Mouse (Mus musculus) cerebellum, postnatal 10 days (tissue): ENCODE measurements around the gene Rpl3l.
"Not testable (repeated sequence)": the region's sequence is repeated elsewhere in the genome, so short reads cannot be mapped to it uniquely, and the experiment has no call there.

Experiments used
- DNase-seq, 2 experiments: peaks; one replicate each; pipeline ENCODE4 v3.0.0; 2021; ENCODE audit warnings: mixed read lengths in 2 of 2

The Rpl3l gene

GRCm38 (mm10) chr17:24727618-24728017, at the start of gene Rpl3l:
Gene Rpl3l, plus strand, starts transcription at chr17:24727820.
- no peak for DNase-seq

GRCm38 (mm10) chr17:24686514-24686913, 41.1 kb upstream of the Rpl3l start:
- DNase-seq, result peak; percentile 50 to 52

- peak; percentile 54 to 58 for DNase-seq
Observed at GRCm38 (mm10) chr17:24687146-24687595, 40.4 kb upstream of the Rpl3l start.

GRCm38 (mm10) chr17:24687599-24687998, 40.0 kb upstream of the Rpl3l start:
- DNase-seq, result no peak

- peak; percentile 84 to 85 for DNase-seq
Observed at GRCm38 (mm10) chr17:24689251-24690081, 38.2 kb upstream of the Rpl3l start, which contains the start of gene Syngr3. Gene Syngr3, minus strand, starts transcription at chr17:24689955.

- no peak for DNase-seq
Observed at GRCm38 (mm10) chr17:24692385-24692784, 35.2 kb upstream of the Rpl3l start.

GRCm38 (mm10) chr17:24695326-24696010, 32.2 kb upstream of the Rpl3l start:
- no peak for DNase-seq

- peak; percentile 93 to 96 for DNase-seq
Observed at GRCm38 (mm10) chr17:24696011-24696697, 31.5 kb upstream of the Rpl3l start, which contains the start of the genes Gfer and Noxo1. Gene Gfer, minus strand, starts transcription at chr17:24696156. Gene Noxo1, plus strand, starts transcription at chr17:24696234.

- DNase-seq, result no peak
Observed at GRCm38 (mm10) chr17:24697985-24698384, 29.6 kb upstream of the Rpl3l start.

GRCm38 (mm10) chr17:24698715-24699114, 28.9 kb upstream of the Rpl3l start:
- DNase-seq, result no peak

GRCm38 (mm10) chr17:24699473-24699872, 28.1 kb upstream of the Rpl3l start:
- no peak for DNase-seq

GRCm38 (mm10) chr17:24701251-24701650, 26.4 kb upstream of the Rpl3l start:
- no peak for DNase-seq

GRCm38 (mm10) chr17:24705821-24706220, 21.8 kb upstream of the Rpl3l start:
- DNase-seq, result no peak

GRCm38 (mm10) chr17:24706982-24707800, 20.4 kb upstream of the Rpl3l start, which contains the start of gene Tbl3:
Gene Tbl3, minus strand, starts transcription at chr17:24707660.
- DNase-seq, result peak; percentile 98

GRCm38 (mm10) chr17:24707801-24708425, 19.7 kb upstream of the Rpl3l start:
- no peak for DNase-seq

- no peak for DNase-seq
Observed at GRCm38 (mm10) chr17:24708646-24709045, 19.0 kb upstream of the Rpl3l start.

- DNase-seq, result no peak
Observed at GRCm38 (mm10) chr17:24715556-24715955, 12.1 kb upstream of the Rpl3l start.

GRCm38 (mm10) chr17:24716166-24716682, 11.4 kb upstream of the Rpl3l start:
- DNase-seq, result no peak

GRCm38 (mm10) chr17:24717943-24718342, 9.7 kb upstream of the Rpl3l start, which contains the start of the genes Rnf151 and Rps2:
Gene Rnf151, minus strand, starts transcription at chr17:24718063.
Gene Rps2, plus strand, starts transcription at chr17:24718116.
- no peak for DNase-seq

GRCm38 (mm10) chr17:24718938-24719337, 8.7 kb upstream of the Rpl3l start:
- not testable (repeated sequence) for DNase-seq
